Comparison of ENCODE assay signal across 8 mouse cellular contexts in genomic region chr11:95714411-95714810, GRCm38 (mm10). TPM values are rescaled to one million over a fixed set of nuclear protein-coding genes. Genes with fewer than 3 reads are reported as not detected.
DNase-seq lines count a peak whose midpoint lies in the region; ATAC-seq and TF ChIP-seq lines count a peak whose summit lies in the region.

No protein-coding gene starts in this region.

- intact Hi-C loops in left cerebral cortex, adult 2 months (cut with DNase I), result loop anchor here (5.0 kb wide), 1 partner anchor 33 kb away; no protein-coding TSS in a partner anchor
- intact Hi-C loops in left cerebral cortex, postnatal 10 days (cut with DNase I), result no loop called here
- intact Hi-C loops in gastrocnemius, postnatal 36 days (cut with DNase I), result no loop called here

- H3K4me1 ChIP-seq in limb, embryonic 13.5 days, result peaks cover 29% of the 10 kb centered on the region
- peaks cover 19% of the 10 kb centered on the region for H3K4me1 ChIP-seq in stomach, embryonic 16.5 days (ENCODE audit: control insufficient read depth, insufficient read depth, low read length)

- TF ChIP-seq CTCF in left cerebral cortex, adult 2 months (IDR thresholded peaks at IDR 0.05), result no peak

- no peak for DNase-seq in left cerebral cortex, adult 2 months (ENCODE audit: extremely low spot score in 1 of 2, low spot score in 2 of 2)
- no peak for DNase-seq in left cerebral cortex, postnatal 10 days (ENCODE audit: extremely low spot score in 1 of 2, low spot score in 2 of 2)
- no peak for DNase-seq in spleen, postnatal 14 days (ENCODE audit: low spot score in 2 of 2)
- DNase-seq in gastrocnemius, postnatal 36 days, result no peak

- WGBS in limb, embryonic 13.5 days, result 48% methylated on average over 7 of the region's 7 CpGs
- WGBS in stomach, embryonic 16.5 days, result 25% methylated on average over 7 of the region's 7 CpGs

- 0 out of 2 replicates have a peak, but pooled peaks have one; percentile 6 for ATAC-seq in erythroblast, adult 5-6 weeks (replicated peaks; ENCODE audit: low FRiP score, poor library complexity, severe bottlenecking)
- no peak for ATAC-seq in limb, embryonic 13.5 days (ENCODE audit: low FRiP score, low read depth)
- no peak for ATAC-seq in stomach, embryonic 16.5 days (ENCODE audit: insufficient read depth, low FRiP score)
- no peak for ATAC-seq in monocyte, adult 5-6 weeks (replicated peaks; ENCODE audit: insufficient number of reproducible peaks, low FRiP score, low TSS enrichment, poor library complexity, severe bottlenecking)

- peak overlapping the region; percentile 92 for H3K4me2 ChIP-seq in limb, embryonic 13.5 days (replicated peaks)
- H3K4me2 ChIP-seq in stomach, embryonic 16.5 days (ENCODE audit: low read depth, low read length), result peak overlapping the region; percentile 92

- H3K36me3 ChIP-seq in limb, embryonic 13.5 days, result no peaks in the 10 kb centered on the region
- H3K36me3 ChIP-seq in stomach, embryonic 16.5 days (ENCODE audit: control insufficient read depth, insufficient read depth, low read length), result no peaks in the 10 kb centered on the region

- H3K27me3 ChIP-seq in limb, embryonic 13.5 days, result no peaks in the 10 kb centered on the region
- H3K27me3 ChIP-seq in stomach, embryonic 16.5 days (ENCODE audit: control insufficient read depth, insufficient read depth, low read length), result no peaks in the 10 kb centered on the region

- no peaks in the 10 kb centered on the region for H3K9me3 ChIP-seq in limb, embryonic 13.5 days
- H3K9me3 ChIP-seq in stomach, embryonic 16.5 days (replicated peaks; ENCODE audit: control insufficient read depth, low read length), result no peaks in the 10 kb centered on the region

- no peak overlapping the region for H3K27ac ChIP-seq in left cerebral cortex, adult 2 months
- H3K27ac ChIP-seq in limb, embryonic 13.5 days, result no peak overlapping the region
- H3K27ac ChIP-seq in stomach, embryonic 16.5 days (ENCODE audit: low read length), result no peak overlapping the region

- H3K4me3 ChIP-seq in left cerebral cortex, adult 2 months, result peak overlapping the region; percentile 76
- H3K4me3 ChIP-seq in limb, embryonic 13.5 days, result peak overlapping the region; percentile 96
- peak overlapping the region; percentile 65 for H3K4me3 ChIP-seq in stomach, embryonic 16.5 days (replicated peaks; ENCODE audit: low read length)

- H3K9ac ChIP-seq in limb, embryonic 13.5 days, result peak overlapping the region; percentile 98
- peak overlapping the region; percentile 96 for H3K9ac ChIP-seq in stomach, embryonic 16.5 days (ENCODE audit: low read length)

RNA-seq across cellular contexts. Expression of gene Zfp652, which starts 1.9 kb away (rescaled TPM):
- total RNA-seq in left cerebral cortex, adult 2 months (2021), result 10 to 100 TPM; 42.3 to 43.5 TPM
- 10 to 100 TPM; 39.9 to 40.8 TPM for total RNA-seq in left cerebral cortex, postnatal 10 days (2021)
- total RNA-seq in erythroblast, adult 5-6 weeks (2015; ENCODE audit: low replicate concordance), result 15.7 and 16.7 TPM in 2 replicates
- 8.8 and 9.6 TPM in 2 replicates for total RNA-seq in erythroblast, adult 5-6 weeks (2017; ENCODE audit: low replicate concordance)
- 26.8 and 26.9 TPM in 2 replicates for polyA plus RNA-seq in limb, embryonic 13.5 days (2015; fragmentation: Nextera tagmentation; extraction: Ambion mirVana)
- 20.8 and 22.4 TPM in 2 replicates for polyA plus RNA-seq in stomach, embryonic 16.5 days (2015; fragmentation: Nextera tagmentation; extraction: Ambion mirVana)
- total RNA-seq in monocyte, adult 5-6 weeks (2017), result 15.2 to 48.6 TPM (median 24.2 TPM) in 3 replicates
- 10 to 100 TPM; 83.7 to 86.6 TPM for total RNA-seq in gastrocnemius, postnatal 36 days (2021)

RNA-seq across cellular contexts. Expression of gene B130006D01Rik, which starts 9.0 kb away (rescaled TPM):
- 1 to 10 TPM; 1.2 TPM for total RNA-seq in left cerebral cortex, adult 2 months (2021)
- total RNA-seq in left cerebral cortex, postnatal 10 days (2021), result 1 to 10 TPM; 1.1 to 1.3 TPM
- 0.63 and 2.1 TPM in 2 replicates for total RNA-seq in erythroblast, adult 5-6 weeks (2015; ENCODE audit: low replicate concordance)
- 0.43 TPM in 1 of 2 replicates, not detected in the other for total RNA-seq in erythroblast, adult 5-6 weeks (2017; ENCODE audit: low replicate concordance)
- 2.0 TPM in 2 replicates for polyA plus RNA-seq in limb, embryonic 13.5 days (2015; fragmentation: Nextera tagmentation; extraction: Ambion mirVana)
- 1.1 and 1.3 TPM in 2 replicates for polyA plus RNA-seq in stomach, embryonic 16.5 days (2015; fragmentation: Nextera tagmentation; extraction: Ambion mirVana)
- total RNA-seq in monocyte, adult 5-6 weeks (2017), result 2.5 to 6.1 TPM (median 5.2 TPM) in 3 replicates
- total RNA-seq in gastrocnemius, postnatal 36 days (2021), result under 1 TPM; 0.56 to 0.57 TPM

RNA-seq across cellular contexts. Expression of gene Phb, which starts 47.7 kb away (rescaled TPM):
- 10 to 100 TPM; 70.0 to 74.0 TPM for total RNA-seq in left cerebral cortex, adult 2 months (2021)
- 100 to 1,000 TPM in 1 of 2 experiments, 10 to 100 TPM in 1; 88.3 to 104 TPM for total RNA-seq in left cerebral cortex, postnatal 10 days (2021)
- 21.9 and 30.6 TPM in 2 replicates for total RNA-seq in erythroblast, adult 5-6 weeks (2015; ENCODE audit: low replicate concordance)
- total RNA-seq in erythroblast, adult 5-6 weeks (2017; ENCODE audit: low replicate concordance), result 14.2 and 20.3 TPM in 2 replicates
- 217 and 221 TPM in 2 replicates for polyA plus RNA-seq in limb, embryonic 13.5 days (2015; fragmentation: Nextera tagmentation; extraction: Ambion mirVana)
- 209 and 221 TPM in 2 replicates for polyA plus RNA-seq in stomach, embryonic 16.5 days (2015; fragmentation: Nextera tagmentation; extraction: Ambion mirVana)
- total RNA-seq in monocyte, adult 5-6 weeks (2017), result 31.8 to 48.7 TPM (median 44.4 TPM) in 3 replicates
- 100 to 1,000 TPM; 166 to 175 TPM for total RNA-seq in gastrocnemius, postnatal 36 days (2021)
